Mouse (Mus musculus) liver, postnatal 0 days (tissue): ENCODE measurements at regions not wholly inside any gene's neighbourhood (a gene's known extent, or its start where the extent isn't known, plus 50 kb on each side); places are given as distances from the start of the nearest gene placed in this dataset.

ENCODE experiments used
- ATAC-seq: fragments of 200-750 bp; cut with Nextera tagmentation; 2 replicates; pipeline ENCODE4 v1.8.0; 2017; ENCODE audit warnings: mild to moderate bottlenecking, moderate library complexity
- DNase-seq: peaks from one replicate; pipeline ENCODE4 v3.0.0-alpha.2; 2016
- H3K27ac ChIP-seq: fragments of 300-500 bp; sonication (generic); 2 replicates; pipeline ENCODE4 v1.5.1; 2014; ENCODE audit warnings: antibody characterized with exemption, moderate library complexity, mild to moderate bottlenecking, low read depth
- H3K27me3 ChIP-seq: fragments of 300-500 bp; sonication (generic); 2 replicates; pipeline ENCODE4 v1.6.1; 2014; ENCODE audit warnings: low read length, control low read depth, mixed read lengths; ENCODE audit not compliant: insufficient read depth
- H3K36me3 ChIP-seq: fragments of 300-500 bp; sonication (generic); replicated peaks from 2 replicates; pipeline ENCODE4 v1.6.1; 2014; ENCODE audit warnings: mild to moderate bottlenecking, control low read depth, low read length, moderate library complexity, mixed read lengths; ENCODE audit not compliant: insufficient read depth
- H3K4me1 ChIP-seq: fragments of 300-500 bp; sonication (generic); 2 replicates; pipeline ENCODE4 v1.6.1; 2014; ENCODE audit warnings: antibody characterized with exemption, mild to moderate bottlenecking, control low read depth; ENCODE audit not compliant: insufficient read depth
- H3K4me2 ChIP-seq: fragments of 300-500 bp; sonication (generic); 2 replicates; pipeline ENCODE4 v1.6.1; 2014; ENCODE audit warnings: low read depth, mild to moderate bottlenecking, low read length, moderate library complexity, mixed read lengths
- H3K4me3 ChIP-seq: fragments of 300-500 bp; sonication (generic); 2 replicates; pipeline ENCODE4 v1.5.1; 2014; ENCODE audit warnings: low read depth, low read length
- H3K9ac ChIP-seq: fragments of 300-500 bp; sonication (generic); replicated peaks from 2 replicates; pipeline ENCODE4 v1.6.1; 2014; ENCODE audit warnings: mild to moderate bottlenecking, moderate library complexity
- H3K9me3 ChIP-seq: fragments of 300-500 bp; sonication (generic); 2 replicates; pipeline ENCODE4 v1.6.1; 2016; ENCODE audit warnings: mild to moderate bottlenecking, control low read depth, low read length, mixed read lengths
- CTCF ChIP-seq: sonication (generic); IDR thresholded peaks from 2 replicates; pipeline ENCODE4 v1.5.1; 2016; ENCODE audit warnings: antibody characterized with exemption, low read depth
- EP300 ChIP-seq: IDR thresholded peaks from 2 replicates; pipeline ENCODE4 v1.6.1; 2016; ENCODE audit warnings: antibody characterized with exemption, low read depth, mild to moderate bottlenecking
- WGBS: fragments of 180-500 bp; shearing (Covaris S2); extraction: QIAGEN DNeasy Blood & Tissue Kit; methylation state at CpG from one replicate; pipeline ENCODE4 v1.1.7; 2014; ENCODE audit not compliant: insufficient replicate concordance; 5-methylcytosine and 5-hydroxymethylcytosine counted together

DNA sequence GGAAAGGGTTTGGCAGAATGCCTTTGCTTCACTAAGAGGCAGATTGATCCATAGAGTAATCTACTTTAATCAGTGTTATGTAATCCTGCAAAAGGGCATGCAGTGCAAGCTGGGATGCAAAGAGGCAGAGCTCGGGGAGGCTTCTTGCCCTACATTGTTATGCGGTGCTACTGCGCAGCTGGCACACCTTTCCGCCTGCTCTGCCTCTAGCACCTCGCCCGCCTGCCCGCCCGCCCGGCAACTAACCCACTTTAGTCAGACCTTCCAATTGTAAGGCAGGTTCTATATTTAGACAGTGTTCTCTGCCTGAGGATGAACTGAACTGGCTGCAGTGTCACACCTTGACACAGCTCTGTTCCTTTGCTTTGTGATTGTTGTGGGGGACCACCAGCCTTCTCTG is 60.7 kb upstream of the Gm6657 start:
- no peak overlapping the region for H3K9ac ChIP-seq
- H3K27me3 ChIP-seq, result no peaks in the 10 kb centered on the region
- DNase-seq (no peak), ATAC-seq (no peak)
- no peaks in the 10 kb centered on the region for H3K36me3 ChIP-seq
- no peak overlapping the region for H3K4me3 ChIP-seq
- H3K9me3 ChIP-seq, result no peaks in the 10 kb centered on the region
- TF ChIP-seq CTCF (no peak), EP300 (no peak)
- 88% methylated on average over 9 of the region's 9 CpGs for WGBS
- H3K4me1 ChIP-seq, result 0 out of 2 replicates have a peak, but pooled peaks cover 3% of the 10 kb centered on the region
- H3K4me2 ChIP-seq, result no peak overlapping the region
- H3K27ac ChIP-seq, result no peak overlapping the region

DNA sequence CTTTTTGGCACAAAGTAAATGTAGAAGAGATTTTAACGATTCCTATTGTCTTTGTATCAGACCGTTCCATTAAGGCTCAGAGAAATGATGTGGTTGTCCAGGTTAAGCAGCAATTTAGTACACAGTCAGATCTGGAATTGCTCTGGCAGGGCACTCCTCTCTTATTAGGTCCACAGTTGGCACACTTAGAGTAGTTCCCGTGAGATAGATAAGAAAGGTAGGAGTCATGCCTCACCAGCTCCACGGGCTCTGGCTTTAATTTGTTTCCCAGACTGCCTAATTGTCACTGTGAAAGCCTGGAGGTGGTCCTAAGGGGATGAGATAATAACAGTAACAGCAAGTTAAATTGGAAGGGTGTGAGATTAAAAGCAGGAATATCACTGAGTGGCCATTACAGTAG is 60.1 kb upstream of the Gm6657 start:
- no peaks in the 10 kb centered on the region for H3K36me3 ChIP-seq
- H3K9me3 ChIP-seq, result no peaks in the 10 kb centered on the region
- DNase-seq (no peak), ATAC-seq (no peak)
- H3K27me3 ChIP-seq, result no peaks in the 10 kb centered on the region
- H3K4me3 ChIP-seq, result no peak overlapping the region
- H3K27ac ChIP-seq, result no peak overlapping the region
- no peak overlapping the region for H3K4me2 ChIP-seq
- no peak overlapping the region for H3K9ac ChIP-seq
- TF ChIP-seq EP300 (no peak), CTCF (no peak)
- WGBS, result 64% methylated on average over 4 of the region's 4 CpGs
- H3K4me1 ChIP-seq, result 0 out of 2 replicates have a peak, but pooled peaks cover 3% of the 10 kb centered on the region

DNA sequence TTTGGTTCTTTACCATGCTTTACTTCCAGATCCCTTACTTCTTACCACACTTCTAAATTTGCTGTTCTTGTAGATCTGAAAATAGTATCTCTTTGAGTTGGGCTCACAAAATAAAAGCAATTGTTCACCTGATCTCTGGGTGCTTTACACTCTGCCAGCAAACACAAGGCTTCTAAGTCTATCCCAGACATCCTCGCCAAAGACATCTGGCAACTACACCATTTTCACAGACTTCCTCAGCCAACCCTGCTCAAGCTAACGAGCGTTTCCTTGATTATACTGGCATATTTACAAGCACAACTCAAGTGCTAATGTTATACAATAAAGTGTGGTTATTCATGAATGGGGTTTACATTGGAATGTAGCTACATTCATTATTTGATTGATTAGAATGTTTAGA is 56.8 kb upstream of the Gm6657 start:
- no peak for ATAC-seq

DNA sequence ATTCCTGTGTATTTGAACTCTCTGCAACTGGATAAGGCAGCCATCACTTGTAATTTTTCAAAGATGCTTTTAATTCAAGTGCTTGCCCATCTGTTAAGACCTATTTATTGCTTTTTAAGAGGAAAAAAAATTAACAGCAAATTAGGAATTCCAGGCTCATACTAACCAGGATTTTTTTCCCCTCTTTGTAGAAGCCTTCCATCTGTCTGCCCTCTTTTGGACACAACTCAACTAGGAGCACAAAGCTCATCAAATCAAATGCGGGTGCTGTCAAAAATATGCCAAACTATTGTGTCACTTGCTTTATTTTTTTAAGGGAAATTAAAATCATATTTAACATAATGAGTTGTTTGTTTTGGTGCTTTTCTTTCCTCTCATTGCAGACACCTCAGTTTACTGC is 55.6 kb upstream of the Gm6657 start:
- WGBS, result 76% methylated on average over 1 of the region's 1 CpGs

More for the DNA sequence above, 56.8 kb upstream of the Gm6657 start:
- H3K36me3 ChIP-seq, result no peaks in the 10 kb centered on the region
- H3K9ac ChIP-seq, result no peak overlapping the region
- no peak overlapping the region for H3K27ac ChIP-seq
- no peaks in the 10 kb centered on the region for H3K9me3 ChIP-seq
- TF ChIP-seq EP300 (no peak), CTCF (no peak)
- H3K4me2 ChIP-seq, result no peak overlapping the region
- WGBS, result 66% methylated on average over 3 of the region's 3 CpGs
- DNase-seq, result no peak
- H3K27me3 ChIP-seq, result no peaks in the 10 kb centered on the region
- H3K4me1 ChIP-seq, result 0 out of 2 replicates have a peak, but pooled peaks cover under 1% of the 10 kb centered on the region
- H3K4me3 ChIP-seq, result no peak overlapping the region

More for the DNA sequence above, 55.6 kb upstream of the Gm6657 start:
- no peak overlapping the region for H3K4me3 ChIP-seq
- H3K36me3 ChIP-seq, result no peaks in the 10 kb centered on the region
- no peak overlapping the region for H3K4me2 ChIP-seq
- no peak for DNase-seq
- no peaks in the 10 kb centered on the region for H3K4me1 ChIP-seq
- no peaks in the 10 kb centered on the region for H3K27me3 ChIP-seq
- H3K9me3 ChIP-seq, result no peaks in the 10 kb centered on the region
- no peak overlapping the region for H3K9ac ChIP-seq
- no peak for ATAC-seq
- no peak overlapping the region for H3K27ac ChIP-seq
- TF ChIP-seq EP300 (no peak), CTCF (no peak)
